Mouse (Mus musculus) forebrain, embryonic 13.5 days (tissue): ENCODE data around the gene Apol7e. TPM values are rescaled to one million over a fixed set of nuclear protein-coding genes. Genes with fewer than 3 reads are reported as not detected.

Experiments
- ATAC-seq: fragments of 200-750 bp; cut with Nextera tagmentation; 2 replicates; pipeline ENCODE4 v1.8.0; 2017
- H3K27ac ChIP-seq: fragments of 300-500 bp; sonication (generic); 2 replicates; pipeline ENCODE4 v1.5.1; 2015; ENCODE audit warnings: inconsistent platforms, mild to moderate bottlenecking, moderate library complexity
- H3K27me3 ChIP-seq: fragments of 300-500 bp; sonication (generic); 2 replicates; pipeline ENCODE4 v1.6.1; 2015; ENCODE audit warnings: mild to moderate bottlenecking, inconsistent platforms
- H3K36me3 ChIP-seq: fragments of 300-500 bp; sonication (generic); 2 replicates; pipeline ENCODE4 v1.6.1; 2015; ENCODE audit warnings: mild to moderate bottlenecking, inconsistent platforms; ENCODE audit not compliant: poor library complexity, severe bottlenecking
- H3K4me1 ChIP-seq: fragments of 300-500 bp; sonication (generic); 2 replicates; pipeline ENCODE4 v1.6.1; 2015; ENCODE audit warnings: inconsistent platforms
- H3K4me2 ChIP-seq: fragments of 300-500 bp; sonication (generic); 2 replicates; pipeline ENCODE4 v1.6.1; 2015; ENCODE audit warnings: inconsistent platforms, mild to moderate bottlenecking, moderate library complexity
- H3K4me3 ChIP-seq: fragments of 300-500 bp; sonication (generic); 2 replicates; pipeline ENCODE4 v1.5.1; 2015; ENCODE audit warnings: mild to moderate bottlenecking, inconsistent platforms
- H3K9ac ChIP-seq: fragments of 300-500 bp; sonication (generic); 2 replicates; pipeline ENCODE4 v1.6.1; 2015; ENCODE audit warnings: mild to moderate bottlenecking, inconsistent platforms
- H3K9me3 ChIP-seq: fragments of 300-500 bp; sonication (generic); replicated peaks from 2 replicates; pipeline ENCODE4 v1.6.1; 2016; ENCODE audit warnings: inconsistent platforms
- WGBS: fragments of 180-500 bp; shearing (Covaris S2); methylation state at CpG from one replicate; pipeline ENCODE4 v1.1.7; 2015; 5-methylcytosine and 5-hydroxymethylcytosine counted together
- polyA plus RNA-seq: library from polyadenylated mRNA; unstranded; fragments of >200 nt; fragmentation: Nextera tagmentation; extraction: Ambion mirVana; gene quantifications from 2 replicates; pipeline ENCODE4 v1.2.1, GENCODE M21; 2015

Gene Apol7e
- polyA plus RNA-seq, 1 experiment from 2014 or later = not detected

- Histone ChIP-seq H3K4me1 (no peaks in the 10 kb centered on the region), H3K9ac (no peak overlapping the region), H3K27me3 (no peaks in the 10 kb centered on the region), H3K27ac (no peak overlapping the region), H3K4me3 (no peak overlapping the region), H3K9me3 (no peaks in the 10 kb centered on the region), H3K36me3 (no peaks in the 10 kb centered on the region), H3K4me2 (no peak overlapping the region)
- ATAC-seq = no peak
Measured at GRCm38 (mm10) chr15:77745081-77745480, 46.4 kb downstream of the Apol7e start.

GRCm38 (mm10) chr15:77746326-77746725 is 47.7 kb downstream of the Apol7e start:
- H3K4me3 ChIP-seq = no peak overlapping the region
- no peak overlapping the region for H3K4me2 ChIP-seq
- H3K27me3 ChIP-seq = no peaks in the 10 kb centered on the region
- H3K4me1 ChIP-seq = no peaks in the 10 kb centered on the region
- no peaks in the 10 kb centered on the region for H3K36me3 ChIP-seq
- H3K27ac ChIP-seq = no peak overlapping the region
- no peaks in the 10 kb centered on the region for H3K9me3 ChIP-seq
- WGBS = 91% methylated on average over 1 of the region's 1 CpGs
- ATAC-seq = no peak
- H3K9ac ChIP-seq = no peak overlapping the region

- Histone ChIP-seq H3K27me3 (no peaks in the 10 kb centered on the region), H3K9me3 (no peaks in the 10 kb centered on the region), H3K4me1 (no peaks in the 10 kb centered on the region), H3K27ac (no peak overlapping the region), H3K4me3 (no peak overlapping the region), H3K9ac (no peak overlapping the region), H3K4me2 (no peak overlapping the region), H3K36me3 (no peaks in the 10 kb centered on the region)
- 93% methylated on average over 3 of the region's 3 CpGs for WGBS
- ATAC-seq = no peak
Measured at GRCm38 (mm10) chr15:77748414-77748813, 49.8 kb downstream of the Apol7e start.

GRCm38 (mm10) chr15:77749717-77750116 is 51.1 kb downstream of the Apol7e start:
- ATAC-seq = no peak
- Histone ChIP-seq H3K4me1 (no peaks in the 10 kb centered on the region), H3K9ac (no peak overlapping the region), H3K9me3 (no peaks in the 10 kb centered on the region), H3K27ac (no peak overlapping the region), H3K27me3 (no peaks in the 10 kb centered on the region), H3K36me3 (no peaks in the 10 kb centered on the region), H3K4me3 (no peak overlapping the region), H3K4me2 (no peak overlapping the region)
- WGBS = 90% methylated on average over 10 of the region's 10 CpGs

- no peaks in the 10 kb centered on the region for H3K4me1 ChIP-seq
- WGBS = 50% methylated on average over 1 of the region's 1 CpGs
- no peak for ATAC-seq
Measured at GRCm38 (mm10) chr15:77750461-77750860, 51.8 kb downstream of the Apol7e start.

GRCm38 (mm10) chr15:77752443-77752842 is 53.8 kb downstream of the Apol7e start:
- Histone ChIP-seq H3K9me3 (no peaks in the 10 kb centered on the region), H3K27ac (no peak overlapping the region), H3K9ac (no peak overlapping the region), H3K4me2 (no peak overlapping the region), H3K4me1 (no peaks in the 10 kb centered on the region), H3K36me3 (no peaks in the 10 kb centered on the region), H3K27me3 (no peaks in the 10 kb centered on the region), H3K4me3 (no peak overlapping the region)
- ATAC-seq = no peak
- WGBS = 58% methylated on average over 11 of the region's 11 CpGs

More at GRCm38 (mm10) chr15:77750461-77750860, 51.8 kb downstream of the Apol7e start:
- no peaks in the 10 kb centered on the region for H3K27me3 ChIP-seq
- no peak overlapping the region for H3K4me3 ChIP-seq
- no peaks in the 10 kb centered on the region for H3K36me3 ChIP-seq
- H3K9me3 ChIP-seq = no peaks in the 10 kb centered on the region
- no peak overlapping the region for H3K27ac ChIP-seq
- no peak overlapping the region for H3K4me2 ChIP-seq
- H3K9ac ChIP-seq = no peak overlapping the region

- Histone ChIP-seq H3K27me3 (no peaks in the 10 kb centered on the region), H3K4me2 (no peak overlapping the region), H3K9me3 (no peaks in the 10 kb centered on the region), H3K27ac (no peak overlapping the region), H3K4me1 (no peaks in the 10 kb centered on the region), H3K4me3 (no peak overlapping the region), H3K36me3 (peaks cover 3% of the 10 kb centered on the region), H3K9ac (no peak overlapping the region)
- no peak for ATAC-seq
- WGBS = no CpG with 5 or more reads among the region's 2 CpGs
Measured at GRCm38 (mm10) chr15:77755132-77755531, 56.5 kb downstream of the Apol7e start.

- no peaks in the 10 kb centered on the region for H3K9me3 ChIP-seq
- no peak for ATAC-seq
- H3K27me3 ChIP-seq = no peaks in the 10 kb centered on the region
- 58% methylated on average over 2 of the region's 2 CpGs for WGBS
- no peaks in the 10 kb centered on the region for H3K4me1 ChIP-seq
- peaks cover 12% of the 10 kb centered on the region for H3K36me3 ChIP-seq
- H3K27ac ChIP-seq = no peak overlapping the region
- H3K9ac ChIP-seq = no peak overlapping the region
- H3K4me3 ChIP-seq = no peak overlapping the region
- H3K4me2 ChIP-seq = no peak overlapping the region
Measured at GRCm38 (mm10) chr15:77756081-77756480, 57.4 kb downstream of the Apol7e start.

- no peak for ATAC-seq
- WGBS = 7% methylated on average over 9 of the region's 9 CpGs
- H3K4me1 ChIP-seq = no peaks in the 10 kb centered on the region
- H3K4me3 ChIP-seq = no peak within 1 kb of the TSS
- no peak within 1 kb of the TSS for H3K27ac ChIP-seq
- H3K4me2 ChIP-seq = no peak within 1 kb of the TSS
- peaks cover 20% of the 10 kb centered on the region for H3K36me3 ChIP-seq
- no peaks in the 10 kb centered on the region for H3K27me3 ChIP-seq
- no peaks in the 10 kb centered on the region for H3K9me3 ChIP-seq
- H3K9ac ChIP-seq = no peak within 1 kb of the TSS
Measured at GRCm38 (mm10) chr15:77756848-77757247, 58.2 kb downstream of the Apol7e start, which contains the start of gene Apol8. Gene Apol8 (minus strand): TSS chr15:77757003.

- Histone ChIP-seq H3K4me3 (no peak overlapping the region), H3K9me3 (no peaks in the 10 kb centered on the region), H3K4me2 (no peak overlapping the region), H3K27me3 (no peaks in the 10 kb centered on the region), H3K36me3 (peaks cover 28% of the 10 kb centered on the region), H3K27ac (no peak overlapping the region), H3K4me1 (no peaks in the 10 kb centered on the region), H3K9ac (no peak overlapping the region)
- 79% methylated on average over 4 of the region's 4 CpGs for WGBS
- ATAC-seq = no peak
Measured at GRCm38 (mm10) chr15:77757586-77758226, 59.0 kb downstream of the Apol7e start.

- Histone ChIP-seq H3K27me3 (no peaks in the 10 kb centered on the region), H3K9me3 (no peaks in the 10 kb centered on the region), H3K4me3 (no peak overlapping the region), H3K9ac (no peak overlapping the region), H3K36me3 (peaks cover 52% of the 10 kb centered on the region), H3K27ac (no peak overlapping the region), H3K4me1 (no peaks in the 10 kb centered on the region), H3K4me2 (no peak overlapping the region)
- 93% methylated on average over 16 of the region's 16 CpGs for WGBS
- no peak for ATAC-seq
Measured at GRCm38 (mm10) chr15:77760037-77760436, 61.4 kb downstream of the Apol7e start.

- 95% methylated on average over 6 of the region's 7 CpGs for WGBS
- H3K9ac ChIP-seq = no peak overlapping the region
- H3K27ac ChIP-seq = no peak overlapping the region
- no peaks in the 10 kb centered on the region for H3K4me1 ChIP-seq
- no peak overlapping the region for H3K4me3 ChIP-seq
- no peaks in the 10 kb centered on the region for H3K9me3 ChIP-seq
- H3K4me2 ChIP-seq = no peak overlapping the region
- no peak for ATAC-seq
- H3K36me3 ChIP-seq = peaks cover 62% of the 10 kb centered on the region
- no peaks in the 10 kb centered on the region for H3K27me3 ChIP-seq
Measured at GRCm38 (mm10) chr15:77761083-77761482, 62.4 kb downstream of the Apol7e start.
